Mouse (Mus musculus) mature B cell (primary cell): Measurements from ENCODE around the gene Gstm6.

Experiments used
- in situ Hi-C: fragments of 300-500 bp; cut with MboI; formaldehyde crosslinking; loops from 2 replicates; pipeline ENCODE4 v1.14.3; 2019

Gstm6 gene

GRCm38 (mm10) chr3:107940524-107940923 is 3.0 kb downstream of the Gstm6 start:
- in situ Hi-C loops, result no loop called here

- in situ Hi-C loops, result no loop called here
Measured at GRCm38 (mm10) chr3:107939830-107940229, 3.7 kb downstream of the Gstm6 start.

- in situ Hi-C loops, result no loop called here
Measured at GRCm38 (mm10) chr3:107939403-107939802, 4.1 kb downstream of the Gstm6 start.

- in situ Hi-C loops, result no loop called here
Measured at GRCm38 (mm10) chr3:107935888-107936287, 7.7 kb downstream of the Gstm6 start.

- in situ Hi-C loops, result no loop called here
Measured at GRCm38 (mm10) chr3:107935268-107935667, 8.3 kb downstream of the Gstm6 start.

- in situ Hi-C loops, result no loop called here
Measured at GRCm38 (mm10) chr3:107932128-107932527, 11.4 kb downstream of the Gstm6 start.

- in situ Hi-C loops, result no loop called here
Measured at GRCm38 (mm10) chr3:107931670-107932069, 11.9 kb downstream of the Gstm6 start, which contains the start of gene Gstm7. Gene Gstm7 (minus strand): TSS chr3:107931817.

GRCm38 (mm10) chr3:107931134-107931533 is 12.4 kb downstream of the Gstm6 start:
- in situ Hi-C loops, result no loop called here

- in situ Hi-C loops, result no loop called here
Measured at GRCm38 (mm10) chr3:107929731-107930130, 13.8 kb downstream of the Gstm6 start.

- in situ Hi-C loops, result no loop called here
Measured at GRCm38 (mm10) chr3:107929243-107929642, 14.3 kb downstream of the Gstm6 start.

GRCm38 (mm10) chr3:107928691-107929090 is 14.9 kb downstream of the Gstm6 start:
- in situ Hi-C loops, result no loop called here

GRCm38 (mm10) chr3:107927841-107928240 is 15.7 kb downstream of the Gstm6 start:
- in situ Hi-C loops, result no loop called here

- in situ Hi-C loops, result no loop called here
Measured at GRCm38 (mm10) chr3:107925335-107925734, 18.2 kb downstream of the Gstm6 start.

- in situ Hi-C loops, result no loop called here
Measured at GRCm38 (mm10) chr3:107920348-107920747, 23.2 kb downstream of the Gstm6 start.

GRCm38 (mm10) chr3:107917783-107918408 is 25.7 kb downstream of the Gstm6 start:
- in situ Hi-C loops, result no loop called here

- in situ Hi-C loops, result no loop called here
Measured at GRCm38 (mm10) chr3:107917097-107917496, 26.5 kb downstream of the Gstm6 start.

GRCm38 (mm10) chr3:107916674-107917073 is 26.9 kb downstream of the Gstm6 start:
- in situ Hi-C loops, result no loop called here

GRCm38 (mm10) chr3:107905942-107906341 is 37.6 kb downstream of the Gstm6 start:
- in situ Hi-C loops, result no loop called here

- in situ Hi-C loops, result no loop called here
Measured at GRCm38 (mm10) chr3:107900955-107901673, 42.4 kb downstream of the Gstm6 start.

- in situ Hi-C loops, result no loop called here
Measured at GRCm38 (mm10) chr3:107898691-107899090, 44.9 kb downstream of the Gstm6 start.

GRCm38 (mm10) chr3:107895720-107896569 is 47.6 kb downstream of the Gstm6 start, which contains the start of gene Gstm5:
Gene Gstm5 (plus strand): TSS chr3:107895821.
- in situ Hi-C loops, result no loop called here

- in situ Hi-C loops, result no loop called here
Measured at GRCm38 (mm10) chr3:107895194-107895719, 48.3 kb downstream of the Gstm6 start.
